Mouse (Mus musculus) heart, adult 2 months (tissue): ENCODE measurements at regions not wholly inside any gene's neighbourhood (a gene's known extent, or its start where the extent isn't known, plus 50 kb on each side); places are given as distances from the start of the nearest gene placed in this dataset.

ENCODE experiments used
- DNase-seq, 2 experiments: peaks; one replicate each; pipeline ENCODE4 v3.0.0; 2021
- H3K27ac ChIP-seq: fragments of 200-600 bp; 2 replicates; pipeline ENCODE4 v1.8.1; 2022
- H3K27me3 ChIP-seq: fragments of 200-500 bp; 2 replicates; pipeline ENCODE4 v1.6.1; 2012; ENCODE audit warnings: mild to moderate bottlenecking, low read length, inconsistent platforms, mixed read lengths; ENCODE audit not compliant: control insufficient read depth, insufficient read depth
- H3K36me3 ChIP-seq: fragments of 200-500 bp; 2 replicates; pipeline ENCODE4 v1.6.1; 2012; ENCODE audit warnings: low read length, inconsistent platforms; ENCODE audit not compliant: control insufficient read depth, insufficient read depth
- H3K4me1 ChIP-seq: fragments of 200-500 bp; 2 replicates; pipeline ENCODE4 v1.6.1; 2011; ENCODE audit warnings: low read length; ENCODE audit not compliant: control insufficient read depth, insufficient read depth
- H3K4me3 ChIP-seq: fragments of 200-600 bp; 2 replicates; pipeline ENCODE4 v1.8.1; 2022
- H3K79me2 ChIP-seq: fragments of 200-500 bp; replicated peaks from 2 replicates; pipeline ENCODE4 v1.6.1; 2012; ENCODE audit warnings: mild to moderate bottlenecking, inconsistent platforms, low read length, moderate library complexity, mixed read lengths; ENCODE audit not compliant: control insufficient read depth, insufficient read depth
- H3K9ac ChIP-seq: fragments of 200-500 bp; 2 replicates; pipeline ENCODE4 v1.6.1; 2012; ENCODE audit warnings: low read depth, mild to moderate bottlenecking, control low read depth, inconsistent platforms, low read length, mixed read lengths
- CTCF ChIP-seq: fragments of 200-600 bp; IDR thresholded peaks from 2 replicates; pipeline ENCODE4 v1.8.1; 2022; ENCODE audit warnings: antibody characterized with exemption, mild to moderate bottlenecking, moderate library complexity
- EP300 ChIP-seq: fragments of 200-500 bp; IDR thresholded peaks from 2 replicates; pipeline ENCODE4 v1.6.1; 2011; ENCODE audit warnings: low read depth, low read length, control low read depth; ENCODE audit not compliant: insufficient read depth
- POLR2A ChIP-seq: fragments of 200-500 bp; IDR thresholded peaks from 2 replicates; pipeline ENCODE4 v1.6.1; 2011; ENCODE audit warnings: mild to moderate bottlenecking, low read depth, low read length, control low read depth; ENCODE audit not compliant: insufficient read depth
- WGBS: fragments of 180-500 bp; shearing (Covaris S2); methylation state at CpG from one replicate; pipeline ENCODE4 v1.1.7; 2018; 5-methylcytosine and 5-hydroxymethylcytosine counted together
- intact Hi-C: fragments of 180-260 bp; cut with DNase I; formaldehyde crosslinking; loops from one replicate; pipeline ENCODE4 v1.15.1; 2025

DNA sequence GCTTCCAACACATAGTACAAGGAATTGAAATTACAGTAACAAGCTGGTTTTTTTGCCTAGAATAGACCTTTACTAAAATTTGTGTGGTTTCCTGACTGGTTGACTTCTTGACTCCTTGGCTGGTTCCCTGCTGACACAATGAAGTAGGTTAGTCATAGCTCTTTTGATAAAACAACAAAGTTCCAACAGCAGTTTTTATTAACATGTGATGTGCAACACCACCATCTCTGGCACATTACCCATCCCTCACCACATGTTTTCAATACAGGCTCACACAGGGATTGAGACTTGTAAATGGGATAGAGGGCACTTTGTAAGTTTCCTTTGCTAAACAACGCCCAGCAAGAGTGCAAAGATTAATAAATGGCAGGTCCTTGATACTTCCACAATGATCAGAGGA, 53.9 kb upstream of the Amot start:
- no peak for TF ChIP-seq CTCF
- TF ChIP-seq EP300, result no peak
- no peak for TF ChIP-seq POLR2A
- Histone ChIP-seq H3K36me3 (no peaks in the 10 kb centered on the region), H3K9ac (no peak overlapping the region), H3K4me1 (no peaks in the 10 kb centered on the region), H3K27ac (no peak overlapping the region), H3K27me3 (no peaks in the 10 kb centered on the region), H3K4me3 (no peak overlapping the region), H3K79me2 (no peaks in the 10 kb centered on the region)
- 83% methylated on average over 1 of the region's 1 CpGs for WGBS
- DNase-seq, result no peak
- intact Hi-C loops, result no loop called here
